Mouse (Mus musculus): ENCODE results near the gene Rmi2.

Rmi2 gene

GRCm38 (mm10) chr16:10866841-10867240, 32.0 kb downstream of the Rmi2 start:
- no peak for DNase-seq (ENCODE audit: low read depth)

GRCm38 (mm10) chr16:10867501-10867900, 32.6 kb downstream of the Rmi2 start:
- no peak for DNase-seq (ENCODE audit: low read depth)

DNA sequence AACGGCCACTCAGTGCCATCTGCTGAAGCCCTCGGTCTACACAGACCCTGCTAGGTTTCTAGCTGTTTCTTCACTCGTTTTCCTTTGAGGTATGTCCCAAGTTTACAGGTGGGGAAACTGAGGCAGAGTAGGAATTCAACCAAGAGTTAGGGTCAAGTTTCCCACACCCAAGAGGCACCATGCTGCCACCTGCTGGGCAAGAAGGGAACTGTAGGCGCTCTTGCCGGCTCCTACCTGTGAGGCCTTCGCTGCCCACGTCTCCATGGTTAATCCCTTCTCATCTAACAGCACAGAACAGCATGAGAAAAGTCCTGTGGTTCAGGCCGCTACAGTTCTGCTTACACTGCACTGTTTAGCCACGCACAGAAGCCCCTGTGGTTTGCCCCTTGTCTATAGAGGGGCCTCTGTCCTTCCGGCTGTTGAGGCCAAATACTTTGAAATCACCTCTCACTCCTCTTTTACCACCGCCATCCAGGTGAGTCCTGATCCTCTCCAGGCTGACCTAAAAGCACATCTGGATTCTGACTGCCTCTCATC, 33.1 kb downstream of the Rmi2 start:
- no peak for DNase-seq (ENCODE audit: low read depth)

- DNase-seq (ENCODE audit: low read depth), result no peak
These were observed 36.1 kb downstream of the Rmi2 start for GRCm38 (mm10) chr16:10870969-10871368.

GRCm38 (mm10) chr16:10872825-10873360, 38.0 kb downstream of the Rmi2 start:
- DNase-seq (ENCODE audit: low read depth), result no peak

DNA sequence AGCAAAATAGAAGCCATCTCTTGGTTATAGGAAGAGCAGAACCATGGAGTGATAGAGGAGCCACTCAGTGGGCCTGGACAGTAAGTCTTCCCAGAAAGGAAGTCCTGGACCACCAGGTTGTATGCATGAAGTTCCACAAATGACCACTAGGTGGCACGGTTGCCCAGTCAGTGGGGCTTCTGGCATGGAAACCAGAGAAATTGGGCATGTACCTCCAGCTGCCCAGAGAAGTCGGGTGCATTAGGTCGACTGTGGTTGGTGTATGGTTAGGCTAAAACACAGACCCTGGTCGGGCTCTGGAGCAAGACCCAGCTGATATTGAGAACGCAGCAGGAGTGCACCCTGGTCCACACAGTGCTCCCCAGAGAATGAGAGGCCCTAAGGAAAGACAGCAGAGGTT, 38.8 kb downstream of the Rmi2 start:
- peak; percentile 42 for DNase-seq (ENCODE audit: low read depth)

DNA sequence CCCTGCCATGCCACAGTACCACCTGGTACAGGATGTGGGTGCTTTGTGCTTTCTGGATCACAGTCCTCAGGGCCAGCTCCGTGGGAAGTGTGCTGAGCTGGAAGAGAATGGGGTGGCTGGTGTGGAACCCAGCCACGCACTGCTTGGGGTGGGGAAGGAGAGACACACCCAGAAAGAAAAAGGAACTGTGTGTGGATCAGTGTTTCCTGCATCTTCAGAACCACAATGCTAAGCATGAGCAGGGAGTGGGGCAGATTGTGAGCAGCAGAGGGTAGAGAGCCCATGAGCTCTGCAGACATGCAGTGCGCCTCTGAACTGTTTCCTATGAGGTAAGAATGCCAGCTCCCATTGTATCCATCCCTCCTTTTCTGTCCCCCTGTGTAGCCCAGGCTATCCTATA, 43.4 kb downstream of the Rmi2 start:
- DNase-seq (ENCODE audit: low read depth), result no peak

DNA sequence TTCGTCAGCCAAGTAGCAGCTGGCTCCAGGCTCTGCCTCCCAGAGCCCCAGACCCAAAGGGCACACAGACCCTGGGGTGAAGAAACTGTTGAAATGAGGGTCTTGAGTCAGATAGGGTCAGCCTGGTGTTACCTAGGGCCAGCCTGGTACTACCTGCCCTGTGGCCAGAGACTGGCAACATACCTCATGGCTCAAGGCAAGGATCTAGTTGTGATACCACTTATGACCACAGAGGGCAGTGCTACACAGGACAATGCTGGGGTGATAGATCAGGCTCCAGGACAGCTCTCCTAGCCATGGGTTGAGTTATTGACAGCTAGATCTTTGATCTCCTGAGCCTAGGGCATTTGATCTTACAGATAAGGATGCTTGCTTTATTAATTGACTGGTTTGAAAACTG, 44.6 kb downstream of the Rmi2 start:
- DNase-seq (ENCODE audit: low read depth), result no peak

GRCm38 (mm10) chr16:10881231-10881962, 46.5 kb downstream of the Rmi2 start:
- no peak for DNase-seq (ENCODE audit: low read depth)

DNA sequence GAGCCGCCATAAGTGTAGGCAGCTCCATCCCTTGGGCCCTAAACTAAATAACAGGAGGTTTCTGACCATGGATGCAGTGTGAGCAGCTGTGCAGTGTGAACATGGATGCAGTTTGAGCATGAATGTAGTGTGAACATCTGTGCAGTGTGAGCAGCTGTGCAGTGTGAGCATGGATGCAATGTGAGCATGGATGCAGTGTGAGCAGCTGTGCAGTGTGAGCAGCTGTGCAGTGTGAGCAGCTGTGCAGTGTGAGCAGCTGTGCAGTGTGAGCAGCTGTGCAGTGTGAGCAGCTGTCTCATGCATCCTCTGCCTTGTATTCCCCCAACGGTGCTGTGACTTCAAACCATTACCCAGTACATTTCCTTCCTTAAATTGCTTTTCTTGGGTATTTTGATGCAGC, 52.6 kb downstream of the Rmi2 start:
- no peak for DNase-seq (ENCODE audit: low read depth)

DNA sequence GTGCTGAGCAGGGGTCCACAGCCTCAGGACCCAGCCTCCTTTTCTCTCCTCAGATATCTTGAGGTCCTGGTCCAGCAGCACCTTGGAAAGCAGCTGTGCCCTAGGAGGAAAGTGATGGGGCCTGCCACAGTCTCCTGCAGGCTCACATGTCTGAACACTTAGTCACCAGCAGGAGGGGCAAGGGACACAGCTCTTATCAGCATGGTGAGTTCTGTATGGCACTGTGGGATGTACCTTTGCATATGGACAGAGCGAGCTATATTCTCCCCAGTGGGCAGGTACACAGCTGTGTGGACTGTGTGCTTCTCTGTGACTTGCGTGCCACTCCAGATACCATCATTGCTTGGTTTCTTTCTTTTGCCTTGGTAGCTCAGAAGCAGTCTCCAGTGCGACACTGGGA, 55.5 kb downstream of the Rmi2 start:
- no peak for DNase-seq (ENCODE audit: low read depth)

DNA sequence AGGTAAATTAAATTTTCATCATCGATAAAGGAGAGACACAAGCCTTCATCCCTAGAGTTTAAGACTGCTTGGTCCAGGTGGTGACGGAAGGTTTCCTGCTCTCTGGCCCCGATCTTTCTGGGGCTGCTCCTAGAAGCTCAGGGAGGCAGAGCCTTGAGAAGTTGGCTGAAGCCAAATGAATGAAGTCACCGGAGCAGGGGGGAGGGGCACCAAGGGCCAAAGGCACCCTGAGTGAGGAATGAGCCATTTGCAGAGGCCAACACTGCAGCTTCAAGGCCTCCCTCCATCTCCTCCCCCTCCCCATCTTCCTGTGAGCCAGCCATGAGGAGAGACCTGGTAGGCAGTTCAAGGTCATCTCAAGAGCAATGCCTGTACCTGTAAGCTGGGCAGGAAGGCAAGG, 58.3 kb downstream of the Rmi2 start:
- DNase-seq (ENCODE audit: low read depth), result no peak

- DNase-seq (ENCODE audit: low read depth), result no peak
These were observed 61.0 kb downstream of the Rmi2 start for GRCm38 (mm10) chr16:10895906-10896305.

- no peak for DNase-seq (ENCODE audit: low read depth)
These were observed 62.5 kb downstream of the Rmi2 start for GRCm38 (mm10) chr16:10897372-10897771.

GRCm38 (mm10) chr16:10900736-10901135, 65.9 kb downstream of the Rmi2 start:
- no peak for DNase-seq (ENCODE audit: low read depth)

GRCm38 (mm10) chr16:10901956-10902355, 67.1 kb downstream of the Rmi2 start:
- DNase-seq (ENCODE audit: low read depth), result no peak

- DNase-seq (ENCODE audit: low read depth), result no peak
These were observed 68.0 kb downstream of the Rmi2 start for GRCm38 (mm10) chr16:10902849-10903248.

GRCm38 (mm10) chr16:10905661-10906113, 70.8 kb downstream of the Rmi2 start:
- no peak for DNase-seq (ENCODE audit: low read depth)

- DNase-seq (ENCODE audit: low read depth), result no peak
These were observed 75.7 kb downstream of the Rmi2 start for GRCm38 (mm10) chr16:10910541-10910940.

DNA sequence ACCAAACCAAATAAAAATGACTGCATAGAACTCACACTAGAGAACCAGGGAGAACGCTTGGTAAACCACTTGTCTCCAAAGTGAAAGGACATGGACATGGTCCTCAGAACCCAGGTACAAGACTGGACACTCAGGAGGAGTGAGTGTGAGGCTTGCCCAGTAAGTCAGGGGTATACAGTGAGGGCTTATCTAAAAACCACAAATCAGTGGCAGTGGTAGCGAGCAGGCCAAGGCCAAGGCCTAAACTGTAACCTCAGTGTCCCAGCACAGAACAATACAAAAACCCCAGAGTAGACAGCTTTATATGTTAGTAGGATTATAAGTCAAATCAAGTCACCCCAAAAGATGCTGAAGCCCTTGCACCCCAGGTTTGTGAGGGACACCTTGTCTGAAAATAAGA, 76.2 kb downstream of the Rmi2 start:
- no peak for DNase-seq (ENCODE audit: low read depth)

DNA sequence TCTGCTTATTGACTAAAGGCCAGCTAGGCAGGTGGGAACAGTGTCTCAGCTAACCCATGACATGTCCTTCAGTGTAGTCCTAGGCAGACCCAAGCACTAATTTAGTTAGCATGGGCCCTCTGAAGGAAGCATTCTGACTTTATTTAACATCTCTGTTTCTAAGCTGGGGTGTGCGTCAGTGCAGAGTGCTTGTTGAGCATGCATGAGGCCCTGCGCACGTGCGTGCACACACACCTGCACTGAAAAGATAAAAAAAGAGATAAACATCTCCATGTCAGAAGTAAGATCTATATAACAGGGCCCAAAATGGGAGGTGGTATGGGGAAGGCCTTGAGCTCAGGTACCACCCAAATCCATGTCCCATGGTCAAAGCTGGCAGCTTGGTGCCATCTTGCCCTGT, 80.2 kb downstream of the Rmi2 start:
- DNase-seq (ENCODE audit: low read depth), result no peak

DNA sequence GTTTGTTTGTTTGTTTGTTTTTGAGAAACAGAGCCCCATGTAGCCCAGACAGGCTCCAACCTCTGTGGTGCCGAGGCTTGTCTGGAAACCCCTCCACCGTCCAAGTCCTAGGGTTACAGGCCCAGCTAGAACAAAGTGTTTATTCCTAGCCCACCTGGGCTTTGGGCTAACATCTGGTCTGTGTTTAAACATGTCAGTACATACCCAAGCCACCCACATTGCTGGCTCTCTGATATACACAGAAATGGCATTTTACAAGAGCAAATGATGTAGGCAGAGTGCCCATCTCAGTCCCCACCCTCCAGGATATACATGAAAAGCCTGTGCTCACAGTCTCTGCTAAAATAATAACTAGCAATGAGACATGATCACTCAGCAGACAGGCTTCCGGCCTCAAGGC, 81.4 kb downstream of the Rmi2 start:
- DNase-seq (ENCODE audit: low read depth), result no peak

GRCm38 (mm10) chr16:10919856-10920255, 85.0 kb downstream of the Rmi2 start:
- no peak for DNase-seq (ENCODE audit: low read depth)

DNA sequence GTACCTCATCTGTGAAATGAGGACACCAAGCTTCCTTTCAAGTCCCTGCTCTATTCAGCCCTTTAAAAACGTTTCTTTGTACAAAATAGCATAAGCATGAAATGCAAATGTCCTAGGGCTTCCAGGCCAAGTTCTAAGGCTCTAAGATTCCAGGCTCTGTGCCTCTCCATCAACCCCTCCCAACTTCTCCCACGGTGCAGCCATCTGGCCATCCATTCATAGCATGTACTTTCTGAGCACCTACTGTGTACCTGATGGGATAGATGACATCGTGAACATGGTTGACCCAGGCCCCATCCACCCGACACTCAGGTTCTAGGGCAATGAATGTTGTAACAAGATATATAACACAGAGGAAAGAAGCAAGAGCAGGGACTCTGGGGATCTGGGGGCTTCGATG, 88.7 kb downstream of the Rmi2 start:
- DNase-seq (ENCODE audit: low read depth), result no peak
